Mouse (Mus musculus) lung, adult 2 months (tissue): ENCODE results near the gene Rpp14.

Experiments used
- CTCF ChIP-seq: fragments of 200-500 bp; IDR thresholded peaks from 2 replicates; pipeline ENCODE4 v1.5.1; 2011; ENCODE audit warnings: mild to moderate bottlenecking, low read length, control low read depth; ENCODE audit not compliant: insufficient read depth
- POLR2A ChIP-seq: fragments of 200-500 bp; IDR thresholded peaks from 2 replicates; pipeline ENCODE4 v1.6.1; 2011; ENCODE audit warnings: low read depth, mild to moderate bottlenecking, control low read depth, low read length, borderline replicate concordance; ENCODE audit errors: extremely low read depth

GRCm38 (mm10) chr14:8038791-8039448 lies 41.2 kb upstream of the Rpp14 start:
- no peak for TF ChIP-seq CTCF
- no peak for TF ChIP-seq POLR2A
